Mouse (Mus musculus) intestine, postnatal 0 days (tissue): Measurements from ENCODE around the gene Ppfibp2. TPM values are rescaled to one million over a fixed set of nuclear protein-coding genes. Genes with fewer than 3 reads are reported as not detected.

ENCODE experiments used
- ATAC-seq: fragments of 200-750 bp; cut with Nextera tagmentation; 2 replicates; pipeline ENCODE4 v1.8.0; 2017; ENCODE audit warnings: mild to moderate bottlenecking, moderate TSS enrichment, moderate library complexity
- H3K27ac ChIP-seq: fragments of 300-500 bp; sonication (generic); 2 replicates; pipeline ENCODE4 v1.5.1; 2014; ENCODE audit warnings: mild to moderate bottlenecking, low read depth, low read length, moderate library complexity
- H3K27me3 ChIP-seq: fragments of 300-500 bp; sonication (generic); replicated peaks from 2 replicates; pipeline ENCODE4 v1.6.1; 2014; ENCODE audit warnings: low read length, mixed read lengths; ENCODE audit not compliant: control insufficient read depth, insufficient read depth
- H3K36me3 ChIP-seq: fragments of 300-500 bp; sonication (generic); 2 replicates; pipeline ENCODE4 v1.6.1; 2014; ENCODE audit warnings: mild to moderate bottlenecking, moderate library complexity; ENCODE audit not compliant: control insufficient read depth, insufficient read depth
- H3K4me1 ChIP-seq: fragments of 300-500 bp; sonication (generic); replicated peaks from 2 replicates; pipeline ENCODE4 v1.6.1; 2014; ENCODE audit warnings: antibody characterized with exemption, low read length, mixed read lengths; ENCODE audit not compliant: control insufficient read depth, insufficient read depth
- H3K4me2 ChIP-seq: fragments of 300-500 bp; sonication (generic); replicated peaks from 2 replicates; pipeline ENCODE4 v1.6.1; 2014; ENCODE audit warnings: low read depth, mild to moderate bottlenecking, moderate library complexity
- H3K4me3 ChIP-seq: fragments of 300-500 bp; sonication (generic); 2 replicates; pipeline ENCODE4 v1.5.1; 2014; ENCODE audit warnings: low read depth, low read length
- H3K9ac ChIP-seq: fragments of 300-500 bp; sonication (generic); 2 replicates; pipeline ENCODE4 v1.6.1; 2014; ENCODE audit warnings: mild to moderate bottlenecking, low read depth, low read length
- H3K9me3 ChIP-seq: fragments of 300-500 bp; sonication (generic); 2 replicates; pipeline ENCODE4 v1.6.1; 2016; ENCODE audit warnings: mixed run types; ENCODE audit not compliant: control insufficient read depth
- CTCF ChIP-seq: sonication (generic); IDR thresholded peaks from 2 replicates; pipeline ENCODE4 v1.5.1; 2016; ENCODE audit warnings: low read depth, mild to moderate bottlenecking, control low read depth, antibody characterized with exemption, moderate library complexity
- WGBS: fragments of 180-500 bp; shearing (Covaris S2); extraction: QIAGEN DNeasy Blood & Tissue Kit; methylation state at CpG from one replicate; pipeline ENCODE4 v1.1.7; 2014; 5-methylcytosine and 5-hydroxymethylcytosine counted together
- polyA plus RNA-seq: library from polyadenylated mRNA; unstranded; fragments of >200 nt; fragmentation: Nextera tagmentation; extraction: Ambion mirVana; gene quantifications from 2 replicates; pipeline ENCODE4 v1.2.1, GENCODE M21; 2015

Ppfibp2 gene
- polyA plus RNA-seq, 1 experiment from 2014 or later: 9.8 TPM

GRCm38 (mm10) chr7:107664063-107665056 lies 69.4 kb downstream of the Ppfibp2 start:
- Histone ChIP-seq H3K36me3 (no peaks in the 10 kb centered on the region), H3K9ac (peak overlapping the region; percentile 51), H3K4me2 (peak overlapping the region; percentile 78), H3K9me3 (no peaks in the 10 kb centered on the region), H3K4me3 (no peak overlapping the region), H3K4me1 (peaks cover 17% of the 10 kb centered on the region), H3K27ac (peak overlapping the region; percentile 92), H3K27me3 (no peaks in the 10 kb centered on the region)
- TF ChIP-seq CTCF: peak; percentile 4; the same call in 1 of the 2 replicates
- peak; percentile 92 for ATAC-seq
- 15% methylated on average over 8 of the region's 8 CpGs for WGBS

GRCm38 (mm10) chr7:107665221-107665585 lies 70.2 kb downstream of the Ppfibp2 start:
- Histone ChIP-seq H3K4me2 (peak overlapping the region; percentile 78), H3K9me3 (no peaks in the 10 kb centered on the region), H3K4me3 (peak overlapping the region; percentile 42), H3K4me1 (peaks cover 17% of the 10 kb centered on the region), H3K9ac (peak overlapping the region; percentile 51), H3K27me3 (no peaks in the 10 kb centered on the region), H3K27ac (peak overlapping the region; percentile 92), H3K36me3 (no peaks in the 10 kb centered on the region)
- no peak for TF ChIP-seq CTCF
- 4% methylated on average over 4 of the region's 4 CpGs for WGBS
- no peak for ATAC-seq

- no peaks in the 10 kb centered on the region for H3K27me3 ChIP-seq
- H3K4me3 ChIP-seq: peak overlapping the region; percentile 42
- H3K27ac ChIP-seq: peak overlapping the region; percentile 92
- ATAC-seq: no peak
- peak overlapping the region; percentile 51 for H3K9ac ChIP-seq
- peak overlapping the region; percentile 78 for H3K4me2 ChIP-seq
- H3K36me3 ChIP-seq: no peaks in the 10 kb centered on the region
- 8% methylated on average over 9 of the region's 9 CpGs for WGBS
- TF ChIP-seq CTCF: no peak
- H3K4me1 ChIP-seq: peaks cover 17% of the 10 kb centered on the region
- H3K9me3 ChIP-seq: no peaks in the 10 kb centered on the region
Measured at GRCm38 (mm10) chr7:107665586-107666261, 70.7 kb downstream of the Ppfibp2 start.

DNA sequence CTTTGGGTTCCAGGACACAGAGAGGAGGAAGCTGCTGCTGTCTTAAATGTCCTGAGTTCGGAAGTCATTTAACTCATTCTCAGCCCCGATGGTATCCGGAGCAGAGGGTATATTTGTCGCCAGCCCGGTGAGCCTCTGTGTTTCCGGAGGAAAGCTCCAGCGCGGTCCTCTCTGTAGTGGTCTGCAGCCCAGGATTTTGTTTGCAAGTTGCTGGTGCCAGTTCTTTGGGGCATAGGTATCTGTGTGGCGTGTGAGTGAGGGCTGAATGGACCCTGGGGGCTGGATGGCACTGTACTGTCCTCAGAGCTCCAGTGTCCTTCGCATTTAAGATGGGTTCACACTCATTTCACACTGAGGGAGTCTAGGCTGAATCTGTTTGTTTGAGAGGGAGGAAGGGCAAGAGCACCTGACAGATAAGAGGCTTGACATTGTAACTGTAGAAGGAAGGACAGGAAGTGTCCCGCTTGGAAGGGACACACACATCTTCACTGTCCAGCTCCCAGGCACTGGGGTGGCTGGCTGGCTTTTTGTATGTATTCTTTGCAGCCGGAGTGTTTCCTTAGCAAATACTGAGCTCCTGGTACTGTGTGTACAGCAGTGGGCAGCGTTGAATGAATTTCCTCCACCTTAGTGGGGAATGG lies 71.4 kb downstream of the Ppfibp2 start:
- no peak for TF ChIP-seq CTCF
- ATAC-seq: no peak
- peak overlapping the region; percentile 92 for H3K27ac ChIP-seq
- 19% methylated on average over 13 of the region's 13 CpGs for WGBS
- peak overlapping the region; percentile 51 for H3K9ac ChIP-seq
- peaks cover 17% of the 10 kb centered on the region for H3K4me1 ChIP-seq
- H3K36me3 ChIP-seq: no peaks in the 10 kb centered on the region
- H3K4me2 ChIP-seq: peak overlapping the region; percentile 78
- no peaks in the 10 kb centered on the region for H3K27me3 ChIP-seq
- H3K9me3 ChIP-seq: no peaks in the 10 kb centered on the region
- peak overlapping the region; percentile 42 for H3K4me3 ChIP-seq

GRCm38 (mm10) chr7:107668514-107668913 lies 73.5 kb downstream of the Ppfibp2 start:
- peaks cover 12% of the 10 kb centered on the region for H3K4me1 ChIP-seq
- no peak for TF ChIP-seq CTCF
- H3K36me3 ChIP-seq: no peaks in the 10 kb centered on the region
- no peaks in the 10 kb centered on the region for H3K27me3 ChIP-seq
- no peak for ATAC-seq
- no peak overlapping the region for H3K4me3 ChIP-seq
- no peak overlapping the region for H3K27ac ChIP-seq
- 0 out of 2 replicates have a peak overlapping the region, but pooled peaks have one; percentile 0 for H3K4me2 ChIP-seq
- 49% methylated on average over 5 of the region's 5 CpGs for WGBS
- no peak overlapping the region for H3K9ac ChIP-seq
- H3K9me3 ChIP-seq: no peaks in the 10 kb centered on the region

- Histone ChIP-seq H3K9me3 (no peaks in the 10 kb centered on the region), H3K36me3 (no peaks in the 10 kb centered on the region), H3K27me3 (no peaks in the 10 kb centered on the region), H3K4me3 (no peak overlapping the region), H3K27ac (no peak overlapping the region), H3K9ac (no peak overlapping the region), H3K4me2 (no peak overlapping the region), H3K4me1 (0 out of 2 replicates have a peak, but pooled peaks cover 4% of the 10 kb centered on the region)
- no peak for ATAC-seq
- TF ChIP-seq CTCF: no peak
- WGBS: 75% methylated on average over 3 of the region's 3 CpGs
Measured at GRCm38 (mm10) chr7:107675224-107675623, 80.2 kb downstream of the Ppfibp2 start.
